Mouse (Mus musculus) limb, embryonic 14.5 days (tissue): ENCODE measurements around the gene Cd44. TPM values are rescaled to one million over a fixed set of nuclear protein-coding genes. Genes with fewer than 3 reads are reported as not detected.

ENCODE experiments used
- ATAC-seq: fragments of 200-750 bp; cut with Nextera tagmentation; 2 replicates; pipeline ENCODE4 v1.8.0; 2017; ENCODE audit warnings: low read depth, moderate number of reproducible peaks, moderate TSS enrichment; ENCODE audit not compliant: low FRiP score
- DNase-seq: peaks from one replicate; pipeline ENCODE4 v3.0.0-alpha.2; 2015; ENCODE audit warnings: low spot score
- H3K27ac ChIP-seq: fragments of 300-500 bp; sonication (generic); replicated peaks from 2 replicates; pipeline ENCODE4 v1.5.1; 2014; ENCODE audit warnings: low read depth, mild to moderate bottlenecking, low read length, moderate library complexity, mixed read lengths
- H3K27me3 ChIP-seq: fragments of 300-500 bp; sonication (generic); 2 replicates; pipeline ENCODE4 v1.6.1; 2014; ENCODE audit warnings: low read length, mixed read lengths; ENCODE audit not compliant: control insufficient read depth, insufficient read depth
- H3K36me3 ChIP-seq: fragments of 300-500 bp; sonication (generic); 2 replicates; pipeline ENCODE4 v1.6.1; 2014; ENCODE audit warnings: mild to moderate bottlenecking, low read length, moderate library complexity, mixed read lengths; ENCODE audit not compliant: control insufficient read depth, insufficient read depth
- H3K4me1 ChIP-seq: fragments of 300-500 bp; sonication (generic); 2 replicates; pipeline ENCODE4 v1.6.1; 2014; ENCODE audit warnings: antibody characterized with exemption, low read length, mixed read lengths; ENCODE audit not compliant: control insufficient read depth, insufficient read depth
- H3K4me2 ChIP-seq: fragments of 300-500 bp; sonication (generic); replicated peaks from 2 replicates; pipeline ENCODE4 v1.6.1; 2014; ENCODE audit warnings: low read depth, mild to moderate bottlenecking, low read length, moderate library complexity; ENCODE audit not compliant: severe bottlenecking
- H3K4me3 ChIP-seq: fragments of 300-500 bp; sonication (generic); replicated peaks from 2 replicates; pipeline ENCODE4 v1.5.1; 2014; ENCODE audit warnings: low read length
- H3K9ac ChIP-seq: fragments of 300-500 bp; sonication (generic); 2 replicates; pipeline ENCODE4 v1.6.1; 2014; ENCODE audit warnings: mild to moderate bottlenecking, low read depth, low read length, moderate library complexity; ENCODE audit not compliant: severe bottlenecking
- H3K9me3 ChIP-seq: fragments of 300-500 bp; sonication (generic); 2 replicates; pipeline ENCODE4 v1.6.1; 2016; ENCODE audit warnings: low read length; ENCODE audit not compliant: control insufficient read depth
- POLR2A ChIP-seq: fragments of 200-500 bp; IDR thresholded peaks from 2 replicates; pipeline ENCODE4 v1.8.0; 2012; ENCODE audit warnings: inconsistent platforms, mild to moderate bottlenecking, moderate library complexity, borderline replicate concordance; ENCODE audit not compliant: insufficient read depth, insufficient read length; ENCODE audit errors: extremely low read depth
- WGBS: fragments of 180-500 bp; shearing (Covaris S2); extraction: QIAGEN DNeasy Blood & Tissue Kit; methylation state at CpG from one replicate; pipeline ENCODE4 v1.1.7; 2014; 5-methylcytosine and 5-hydroxymethylcytosine counted together
- polyA plus RNA-seq, 2 experiments: library from polyadenylated mRNA; depleted of rRNA in 1 of 2; stranded (reverse) in 1 of 2; unstranded in 1 of 2; fragments of >200 nt; fragmentation: Nextera tagmentation in 1 of 2; extraction: Ambion mirVana in 1 of 2; gene quantifications; 2 replicates each; pipeline versions ENCODE4 v1.2.1 to v1.2.3; 2012 to 2014

Cd44 gene
- polyA plus RNA-seq, 2 experiments: 29.3 to 46.3 TPM

GRCm38 (mm10) chr2:102943983-102944382 lies 42.5 kb upstream of the Cd44 start:
- DNase-seq (peak; percentile 88), ATAC-seq (peak; percentile 92)
- Histone ChIP-seq H3K27me3 (no peaks in the 10 kb centered on the region), H3K9me3 (no peaks in the 10 kb centered on the region), H3K4me3 (no peak overlapping the region), H3K9ac (no peak overlapping the region), H3K4me2 (no peak overlapping the region), H3K4me1 (peaks cover 11% of the 10 kb centered on the region), H3K27ac (0 out of 2 replicates have a peak overlapping the region, but pooled peaks have one; percentile 26), H3K36me3 (no peaks in the 10 kb centered on the region)
- WGBS: 38% methylated on average over 6 of the region's 6 CpGs
- no peak for TF ChIP-seq POLR2A

- Histone ChIP-seq H3K27me3 (no peaks in the 10 kb centered on the region), H3K9me3 (no peaks in the 10 kb centered on the region), H3K4me3 (no peak overlapping the region), H3K4me2 (no peak overlapping the region), H3K36me3 (no peaks in the 10 kb centered on the region), H3K9ac (no peak overlapping the region), H3K27ac (no peak overlapping the region), H3K4me1 (peaks cover 11% of the 10 kb centered on the region)
- ATAC-seq (no peak), DNase-seq (no peak)
- TF ChIP-seq POLR2A: no peak
- 88% methylated on average over 3 of the region's 3 CpGs for WGBS
Measured at GRCm38 (mm10) chr2:102942782-102943080, 41.3 kb upstream of the Cd44 start.

GRCm38 (mm10) chr2:102941937-102942781 lies 40.7 kb upstream of the Cd44 start:
- Histone ChIP-seq H3K9ac (no peak overlapping the region), H3K36me3 (no peaks in the 10 kb centered on the region), H3K4me3 (no peak overlapping the region), H3K4me1 (peaks cover 11% of the 10 kb centered on the region), H3K4me2 (no peak overlapping the region), H3K27ac (no peak overlapping the region), H3K9me3 (no peaks in the 10 kb centered on the region), H3K27me3 (no peaks in the 10 kb centered on the region)
- DNase-seq (no peak), ATAC-seq (no peak)
- no peak for TF ChIP-seq POLR2A
- 64% methylated on average over 10 of the region's 10 CpGs for WGBS

- no peak overlapping the region for H3K4me3 ChIP-seq
- H3K27ac ChIP-seq: no peak overlapping the region
- H3K9ac ChIP-seq: no peak overlapping the region
- no peaks in the 10 kb centered on the region for H3K9me3 ChIP-seq
- ATAC-seq: no peak
- H3K27me3 ChIP-seq: no peaks in the 10 kb centered on the region
- no peak for DNase-seq
- no peak overlapping the region for H3K4me2 ChIP-seq
- H3K4me1 ChIP-seq: peaks cover 11% of the 10 kb centered on the region
- H3K36me3 ChIP-seq: no peaks in the 10 kb centered on the region
- WGBS: 35% methylated on average over 8 of the region's 8 CpGs
- no peak for TF ChIP-seq POLR2A
Measured at GRCm38 (mm10) chr2:102940813-102941361, 39.4 kb upstream of the Cd44 start.

- 81% methylated on average over 8 of the region's 8 CpGs for WGBS
- H3K4me2 ChIP-seq: no peak overlapping the region
- H3K9me3 ChIP-seq: no peaks in the 10 kb centered on the region
- no peak for DNase-seq
- no peak overlapping the region for H3K27ac ChIP-seq
- H3K9ac ChIP-seq: no peak overlapping the region
- H3K4me3 ChIP-seq: no peak overlapping the region
- peaks cover 11% of the 10 kb centered on the region for H3K4me1 ChIP-seq
- TF ChIP-seq POLR2A: no peak
- ATAC-seq: no peak
- H3K27me3 ChIP-seq: no peaks in the 10 kb centered on the region
- H3K36me3 ChIP-seq: no peaks in the 10 kb centered on the region
Measured at GRCm38 (mm10) chr2:102940158-102940557, 38.7 kb upstream of the Cd44 start.

- H3K4me1 ChIP-seq: no peaks in the 10 kb centered on the region; the same call in 1 of the 2 replicates
- no peaks in the 10 kb centered on the region for H3K9me3 ChIP-seq
- DNase-seq (no peak), ATAC-seq (peak; percentile 78)
- H3K4me3 ChIP-seq: no peak overlapping the region
- no peaks in the 10 kb centered on the region for H3K36me3 ChIP-seq
- WGBS: 53% methylated on average over 3 of the region's 3 CpGs
- no peaks in the 10 kb centered on the region for H3K27me3 ChIP-seq
- H3K9ac ChIP-seq: no peak overlapping the region
- no peak for TF ChIP-seq POLR2A
- H3K27ac ChIP-seq: no peak overlapping the region
- no peak overlapping the region for H3K4me2 ChIP-seq
Measured at GRCm38 (mm10) chr2:102936886-102937285, 35.4 kb upstream of the Cd44 start.
